Mouse (Mus musculus): ENCODE measurements at regions not wholly inside any gene's neighbourhood (a gene's known extent, or its start where the extent isn't known, plus 50 kb on each side); places are given as distances from the start of the nearest gene placed in this dataset.

DNA sequence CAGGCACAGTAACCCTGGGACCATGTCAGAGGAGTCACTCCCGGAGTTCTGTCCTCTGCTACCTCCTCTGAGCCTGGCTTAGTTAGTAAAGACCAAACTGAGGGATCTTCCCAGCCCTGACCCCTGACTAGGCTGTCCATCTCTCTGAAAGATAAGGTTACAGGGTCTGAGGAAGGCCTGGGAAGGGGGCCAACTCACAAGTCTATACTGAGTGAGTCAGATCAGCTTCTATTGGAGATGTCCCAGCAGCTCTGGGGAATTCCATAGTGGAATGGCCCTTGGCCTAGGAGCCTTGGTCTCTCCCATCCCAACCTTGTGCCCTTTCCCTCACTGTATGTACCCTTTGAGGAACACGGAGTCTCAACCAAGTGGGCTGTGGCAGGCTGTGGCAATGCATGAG is 127.7 kb downstream of the Chst1 start:
- TF ChIP-seq POLR2AphosphoS2 (IDR thresholded peaks at IDR 0.05; ENCODE audit: low read length) (no peak), ZNF384 (IDR thresholded peaks at IDR 0.05; ENCODE audit: low read depth, low read length) (no peak), HCFC1 (IDR thresholded peaks at IDR 0.05; ENCODE audit: low read depth, low read length) (no peak), EP300 (IDR thresholded peaks at IDR 0.05; ENCODE audit: low read depth in 1 of 2, low read length in 2 of 2) (no peak), SIN3A (IDR thresholded peaks at IDR 0.05; ENCODE audit: low read length) (no peak), MEF2A (IDR thresholded peaks at IDR 0.05; ENCODE audit: extremely low read depth, insufficient replicate concordance, low read depth, low read length, poor library complexity, severe bottlenecking) (no peak), TBP (IDR thresholded peaks at IDR 0.05; ENCODE audit: low read depth, low read length) (no peak), POLR2A (IDR thresholded peaks at IDR 0.05; ENCODE audit: control insufficient read depth in 1 of 2, insufficient read depth in 1 of 2, low read depth in 1 of 2, low read length in 2 of 2, poor library complexity in 1 of 2) (no peak), CTCF (IDR thresholded peaks at IDR 0.05 in 2 of 3, conservative IDR thresholded peaks at IDR 0.05 in 1 of 3; ENCODE audit: control insufficient read depth in 1 of 3, insufficient read depth in 1 of 3, low read depth in 2 of 3, low read length in 3 of 3, poor library complexity in 1 of 3, severe bottlenecking in 1 of 3) (no peak), USF2 (IDR thresholded peaks at IDR 0.05; ENCODE audit: borderline replicate concordance in 1 of 2, insufficient read depth in 1 of 2, low read depth in 1 of 2, low read length in 2 of 2) (no peak), NELFE (IDR thresholded peaks at IDR 0.05; ENCODE audit: low read depth, low read length) (no peak), ZC3H11A (IDR thresholded peaks at IDR 0.05; ENCODE audit: low read depth, low read length) (no peak), RCOR1 (IDR thresholded peaks at IDR 0.05; ENCODE audit: low read depth, low read length) (no peak), MAZ (IDR thresholded peaks at IDR 0.05; ENCODE audit: low read depth, low read length) (no peak), SMC3 (IDR thresholded peaks at IDR 0.05; ENCODE audit: low read depth, low read length) (no peak)
- H3K4me3 ChIP-seq (ENCODE audit: control insufficient read depth in 1 of 2, insufficient read depth in 1 of 2, low read depth in 2 of 2, low read length in 2 of 2), result no peak overlapping the region
- H3K27ac ChIP-seq (ENCODE audit: control insufficient read depth, low read depth, low read length), result no peak overlapping the region
- H3K27me3 ChIP-seq (ENCODE audit: control insufficient read depth in 1 of 2, insufficient read depth in 2 of 2, low read length in 2 of 2), result peaks cover 3 to 4% of the 10 kb centered on the region in 2 experiments
- H3K36me3 ChIP-seq (ENCODE audit: control insufficient read depth in 1 of 2, insufficient read depth in 2 of 2, low read length in 2 of 2), result no peaks in the 10 kb centered on the region
- no peaks in the 10 kb centered on the region for H3K9me3 ChIP-seq (replicated peaks; ENCODE audit: insufficient read depth, low read length)
- no peak overlapping the region for H3K9ac ChIP-seq (ENCODE audit: control insufficient read depth, low read depth, low read length, poor library complexity, severe bottlenecking)
- no peak for DNase-seq (ENCODE audit: low read depth, low spot score)
- H3K4me1 ChIP-seq (ENCODE audit: control insufficient read depth in 1 of 2, insufficient read depth in 2 of 2, low read length in 2 of 2), result no peaks in the 10 kb centered on the region
- H3K79me2 ChIP-seq (ENCODE audit: control insufficient read depth, insufficient read depth, low read length, poor library complexity), result no peaks in the 10 kb centered on the region

DNA sequence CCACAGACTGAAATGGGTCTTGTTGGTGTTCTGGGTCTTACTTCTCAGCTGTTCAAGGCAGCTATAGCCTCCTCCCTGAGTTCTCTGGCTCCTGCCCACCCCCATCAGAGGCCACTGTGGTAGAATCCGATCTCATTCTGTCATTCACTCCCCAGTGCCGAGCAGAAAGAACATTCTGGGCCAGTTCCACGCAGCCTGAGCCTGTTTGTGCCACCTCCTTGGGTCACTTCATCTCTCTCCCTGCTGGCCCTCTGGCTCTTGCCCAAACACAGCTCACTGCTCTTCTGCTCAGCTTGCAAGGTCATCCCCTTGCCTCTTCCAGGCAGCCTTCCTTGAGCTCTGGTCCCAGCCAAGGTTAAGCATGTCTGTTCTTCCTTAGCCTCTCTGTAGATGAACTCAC is 128.9 kb downstream of the Chst1 start:
- no peaks in the 10 kb centered on the region for H3K9me3 ChIP-seq (replicated peaks; ENCODE audit: insufficient read depth, low read length)
- H3K4me3 ChIP-seq (ENCODE audit: control insufficient read depth in 1 of 2, insufficient read depth in 1 of 2, low read depth in 2 of 2, low read length in 2 of 2), result no peak overlapping the region
- TF ChIP-seq KAT2A (conservative IDR thresholded peaks at IDR 0.05; ENCODE audit: low read depth, low read length) (no peak), GABPA (IDR thresholded peaks at IDR 0.05; ENCODE audit: low read depth, low read length) (no peak), MYC (IDR thresholded peaks at IDR 0.05; ENCODE audit: low read depth, low read length) (no peak), TCF12 (IDR thresholded peaks at IDR 0.05; ENCODE audit: low read depth, low read length) (no peak), EP300 (IDR thresholded peaks at IDR 0.05; ENCODE audit: low read depth in 1 of 2, low read length in 2 of 2) (no peak), ZMIZ1 (IDR thresholded peaks at IDR 0.05; ENCODE audit: low read depth, low read length) (no peak), RAD21 (IDR thresholded peaks at IDR 0.05; ENCODE audit: low read depth, low read length) (no peak), ZNF384 (IDR thresholded peaks at IDR 0.05; ENCODE audit: low read depth, low read length) (no peak), ETS1 (IDR thresholded peaks at IDR 0.05; ENCODE audit: low read depth, low read length) (no peak), MEF2A (IDR thresholded peaks at IDR 0.05; ENCODE audit: extremely low read depth, insufficient replicate concordance, low read depth, low read length, poor library complexity, severe bottlenecking) (no peak), POLR2AphosphoS5 (IDR thresholded peaks at IDR 0.05; ENCODE audit: borderline replicate concordance, low read depth, low read length) (no peak), RCOR1 (IDR thresholded peaks at IDR 0.05; ENCODE audit: low read depth, low read length) (no peak), TBP (IDR thresholded peaks at IDR 0.05; ENCODE audit: low read depth, low read length) (no peak), SIN3A (IDR thresholded peaks at IDR 0.05; ENCODE audit: low read length) (no peak), GATA1 (IDR thresholded peaks at IDR 0.05; ENCODE audit: low read depth, low read length) (no peak), CTCF (IDR thresholded peaks at IDR 0.05 in 2 of 3, conservative IDR thresholded peaks at IDR 0.05 in 1 of 3; ENCODE audit: control insufficient read depth in 1 of 3, insufficient read depth in 1 of 3, low read depth in 2 of 3, low read length in 3 of 3, poor library complexity in 1 of 3, severe bottlenecking in 1 of 3) (no peak)
- no peak overlapping the region for H3K27ac ChIP-seq (ENCODE audit: control insufficient read depth, low read depth, low read length)
- no peak overlapping the region for H3K9ac ChIP-seq (ENCODE audit: control insufficient read depth, low read depth, low read length, poor library complexity, severe bottlenecking)
- no peaks in the 10 kb centered on the region for H3K4me1 ChIP-seq (ENCODE audit: control insufficient read depth in 1 of 2, insufficient read depth in 2 of 2, low read length in 2 of 2)
- no peak for DNase-seq (ENCODE audit: low read depth, low spot score)
- H3K27me3 ChIP-seq (ENCODE audit: control insufficient read depth in 1 of 2, insufficient read depth in 2 of 2, low read length in 2 of 2), result peaks cover 3 to 8% of the 10 kb centered on the region in 2 experiments
- no peaks in the 10 kb centered on the region for H3K36me3 ChIP-seq (ENCODE audit: control insufficient read depth in 1 of 2, insufficient read depth in 2 of 2, low read length in 2 of 2)
- no peaks in the 10 kb centered on the region for H3K79me2 ChIP-seq (ENCODE audit: control insufficient read depth, insufficient read depth, low read length, poor library complexity)
